Mouse (Mus musculus): ENCODE measurements at regions not wholly inside any gene's neighbourhood (a gene's known extent, or its start where the extent isn't known, plus 50 kb on each side); places are given as distances from the start of the nearest gene placed in this dataset. TPM values are rescaled to one million over a fixed set of nuclear protein-coding genes. Genes with fewer than 3 reads are reported as not detected.

- H3K4me1 ChIP-seq (ENCODE audit: control insufficient read depth, insufficient read depth, low read length), result no peaks in the 10 kb centered on the region
- no peak overlapping the region for H3K9ac ChIP-seq (replicated peaks; ENCODE audit: low read length)
- H3K27me3 ChIP-seq (ENCODE audit: control insufficient read depth, insufficient read depth, low read length), result no peaks in the 10 kb centered on the region
- ATAC-seq (replicated peaks; ENCODE audit: insufficient number of reproducible peaks, low FRiP score, low TSS enrichment, low read depth), result no peak
- H3K9me3 ChIP-seq (replicated peaks; ENCODE audit: control insufficient read depth, low read length), result no peaks in the 10 kb centered on the region
- DNase-seq (ENCODE audit: low spot score), result no peak
- no peaks in the 10 kb centered on the region for H3K36me3 ChIP-seq (replicated peaks; ENCODE audit: control insufficient read depth, insufficient read depth, low read depth, low read length)
- no peak overlapping the region for H3K27ac ChIP-seq (replicated peaks; ENCODE audit: low read depth, low read length)
- H3K4me2 ChIP-seq (ENCODE audit: low read depth, low read length), result no peak overlapping the region
- 85% methylated on average over 15 of the region's 15 CpGs for WGBS
- H3K4me3 ChIP-seq (ENCODE audit: low read depth, low read length), result no peak overlapping the region
These were observed 55.5 kb upstream of the Marcks start for GRCm38 (mm10) chr10:37194131-37194797.

- no peaks in the 10 kb centered on the region for H3K4me1 ChIP-seq (ENCODE audit: control insufficient read depth, insufficient read depth, low read length)
- H3K9ac ChIP-seq (replicated peaks; ENCODE audit: low read length), result no peak overlapping the region
- no peaks in the 10 kb centered on the region for H3K36me3 ChIP-seq (replicated peaks; ENCODE audit: control insufficient read depth, insufficient read depth, low read depth, low read length)
- H3K4me3 ChIP-seq (ENCODE audit: low read depth, low read length), result no peak overlapping the region
- H3K4me2 ChIP-seq (ENCODE audit: low read depth, low read length), result no peak overlapping the region
- H3K9me3 ChIP-seq (replicated peaks; ENCODE audit: control insufficient read depth, low read length), result no peaks in the 10 kb centered on the region
- 91% methylated on average over 2 of the region's 2 CpGs for WGBS
- ATAC-seq (replicated peaks; ENCODE audit: insufficient number of reproducible peaks, low FRiP score, low TSS enrichment, low read depth) (no peak), DNase-seq (ENCODE audit: low spot score) (no peak)
- H3K27ac ChIP-seq (replicated peaks; ENCODE audit: low read depth, low read length), result no peak overlapping the region
- no peaks in the 10 kb centered on the region for H3K27me3 ChIP-seq (ENCODE audit: control insufficient read depth, insufficient read depth, low read length)
These were observed 53.9 kb upstream of the Marcks start for GRCm38 (mm10) chr10:37192661-37193060.

DNA sequence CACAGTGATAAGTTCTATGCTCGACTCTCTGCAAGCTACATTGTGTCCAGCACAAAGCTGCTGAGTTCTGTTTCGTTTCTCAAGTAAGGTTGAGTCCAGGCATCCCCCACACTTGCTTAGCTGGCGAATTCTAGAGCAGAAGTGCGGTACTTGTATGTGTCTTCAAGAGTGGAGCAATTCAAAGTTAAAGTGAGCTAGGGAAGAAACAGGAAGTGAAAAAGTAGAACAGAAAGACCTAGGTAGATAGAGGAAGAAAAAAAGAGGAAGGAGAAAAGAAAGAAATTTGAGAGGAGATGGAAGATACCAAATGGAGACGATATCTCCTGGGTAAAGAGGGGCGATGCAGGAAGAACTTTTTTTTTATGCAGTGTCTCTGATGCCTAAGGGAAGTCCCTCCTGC, 51.4 kb upstream of the Marcks start:
- no peak overlapping the region for H3K4me2 ChIP-seq (ENCODE audit: low read depth, low read length)
- H3K9ac ChIP-seq (replicated peaks; ENCODE audit: low read length), result no peak overlapping the region
- DNase-seq (ENCODE audit: low spot score) (no peak), ATAC-seq (replicated peaks; ENCODE audit: insufficient number of reproducible peaks, low FRiP score, low TSS enrichment, low read depth) (no peak)
- H3K27ac ChIP-seq (replicated peaks; ENCODE audit: low read depth, low read length), result no peak overlapping the region
- no peaks in the 10 kb centered on the region for H3K27me3 ChIP-seq (ENCODE audit: control insufficient read depth, insufficient read depth, low read length)
- H3K4me3 ChIP-seq (ENCODE audit: low read depth, low read length), result no peak overlapping the region
- H3K9me3 ChIP-seq (replicated peaks; ENCODE audit: control insufficient read depth, low read length), result no peaks in the 10 kb centered on the region
- 87% methylated on average over 6 of the region's 6 CpGs for WGBS
- H3K4me1 ChIP-seq (ENCODE audit: control insufficient read depth, insufficient read depth, low read length), result no peaks in the 10 kb centered on the region
- no peaks in the 10 kb centered on the region for H3K36me3 ChIP-seq (replicated peaks; ENCODE audit: control insufficient read depth, insufficient read depth, low read depth, low read length)

Small RNAs in the stretch of these regions (microRNA-seq; reads per million reads assigned to microRNA genes)
- gene Gm24710 (ENCODE audit: borderline number of aligned reads), result not detected
